Mouse (Mus musculus): Measurements from ENCODE around the gene Larp1b.

GRCm38 (mm10) chr3:41061831-41062565 is 112.4 kb downstream of the Larp1b start:
- TF ChIP-seq CTCF (conservative IDR thresholded peaks at IDR 0.05 in 1 of 2, IDR thresholded peaks at IDR 0.05 in 1 of 2; ENCODE audit: low read depth in 2 of 2, low read length in 2 of 2) (no peak), KAT2A (IDR thresholded peaks at IDR 0.05; ENCODE audit: insufficient replicate concordance, low read length) (no peak), POLR2A (IDR thresholded peaks at IDR 0.05; ENCODE audit: low read depth, low read length) (no peak), ZKSCAN1 (IDR thresholded peaks at IDR 0.05; ENCODE audit: borderline replicate concordance, low read depth, low read length) (no peak), MEF2A (IDR thresholded peaks at IDR 0.05; ENCODE audit: borderline replicate concordance, low read depth, low read length) (no peak), ZNF384 (IDR thresholded peaks at IDR 0.05; ENCODE audit: low read depth, low read length) (no peak), POLR2AphosphoS2 (IDR thresholded peaks at IDR 0.05; ENCODE audit: low read depth, low read length) (no peak), EP300 (IDR thresholded peaks at IDR 0.05; ENCODE audit: low read length) (no peak), MAFK (IDR thresholded peaks at IDR 0.05; ENCODE audit: insufficient replicate concordance, low read length) (no peak), USF1 (IDR thresholded peaks at IDR 0.05; ENCODE audit: low read depth, low read length) (no peak), USF2 (conservative IDR thresholded peaks at IDR 0.05; ENCODE audit: low read depth, low read length) (no peak)
